Mouse (Mus musculus): Measurements from ENCODE around the gene Tmem131l. TPM values are rescaled to one million over a fixed set of nuclear protein-coding genes. Genes with fewer than 3 reads are reported as not detected.

Gene Tmem131l
- polyA plus RNA-seq, 1 experiment: 57.5 TPM

DNA sequence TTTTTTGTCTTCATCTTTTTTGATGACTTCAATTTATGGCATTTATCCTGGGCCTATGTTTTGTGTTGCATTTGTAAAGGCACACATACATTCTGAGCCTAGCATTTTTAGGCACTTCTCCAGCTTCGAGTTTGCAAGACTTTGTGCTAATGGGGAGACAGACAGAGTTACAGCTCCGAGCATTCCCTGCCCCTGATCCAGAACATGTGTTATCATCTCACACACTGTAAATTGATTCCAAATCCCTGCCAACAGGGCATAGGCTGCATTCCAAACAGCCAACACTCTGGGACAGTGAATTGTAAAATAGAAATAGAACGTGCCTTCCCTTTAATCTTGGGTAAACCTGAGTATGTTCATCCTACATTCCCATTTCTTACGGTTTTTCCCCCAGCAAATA, 19.7 kb upstream of the Tmem131l start:
- Histone ChIP-seq H3K4me3 (ENCODE audit: insufficient read depth, low read length) (no peak overlapping the region), H3K27ac (ENCODE audit: insufficient read depth, low read depth, low read length) (no peak overlapping the region), H3K4me1 (ENCODE audit: control insufficient read depth, insufficient read depth, low read length) (peaks cover 15% of the 10 kb centered on the region)
- TF ChIP-seq POLR2A (IDR thresholded peaks at IDR 0.05; ENCODE audit: borderline replicate concordance, low read depth, low read length): no peak
- no peak for TF ChIP-seq CTCF (IDR thresholded peaks at IDR 0.05; ENCODE audit: low read depth, low read length)

DNA sequence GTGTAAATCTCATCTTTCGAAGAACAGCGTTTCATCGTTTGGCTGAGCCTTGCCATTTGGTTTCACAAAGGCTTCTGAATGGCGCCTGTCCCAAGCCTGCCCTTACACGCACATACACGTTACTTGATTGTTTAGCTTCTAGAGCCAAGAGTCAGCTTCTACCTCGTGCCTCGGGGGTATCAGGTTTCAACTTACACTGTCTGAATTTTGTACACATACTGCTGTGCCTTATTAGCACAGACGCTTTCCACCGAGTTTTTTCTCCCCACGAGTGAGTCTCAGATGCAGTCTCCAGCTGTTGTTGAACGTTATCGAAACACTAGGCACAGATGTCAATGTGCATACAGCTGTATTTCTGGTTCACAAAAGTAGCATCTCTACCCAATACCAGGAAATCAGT, 19.3 kb upstream of the Tmem131l start:
- Histone ChIP-seq H3K27ac (ENCODE audit: insufficient read depth, low read depth, low read length) (no peak overlapping the region), H3K4me1 (ENCODE audit: control insufficient read depth, insufficient read depth, low read length) (peaks cover 13% of the 10 kb centered on the region), H3K4me3 (ENCODE audit: insufficient read depth, low read length) (no peak overlapping the region)
- TF ChIP-seq POLR2A (IDR thresholded peaks at IDR 0.05; ENCODE audit: borderline replicate concordance, low read depth, low read length): no peak
- TF ChIP-seq CTCF (IDR thresholded peaks at IDR 0.05; ENCODE audit: low read depth, low read length): no peak

DNA sequence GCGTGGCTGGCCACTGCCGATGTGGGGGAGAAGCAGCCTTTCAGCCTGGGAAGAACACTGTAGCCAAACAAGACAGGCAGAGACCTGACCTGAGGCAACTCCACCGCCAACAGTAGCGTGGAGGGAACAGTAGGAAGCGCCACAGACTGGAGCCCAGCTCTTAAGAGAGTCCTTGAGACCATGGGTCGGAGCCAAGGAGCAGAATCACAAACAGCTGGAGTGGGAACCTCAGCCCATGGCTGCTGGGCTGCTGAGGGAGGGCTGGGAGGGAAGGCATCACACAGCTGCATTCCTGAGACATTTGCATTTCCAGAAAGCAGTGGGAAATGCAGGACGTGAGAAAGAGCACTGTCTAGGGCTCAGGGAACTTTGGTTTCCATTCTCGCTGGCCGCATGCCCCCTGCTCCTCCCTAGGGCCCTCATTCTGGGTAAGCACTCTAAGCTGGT, 8.8 kb upstream of the Tmem131l start:
- no peak overlapping the region for H3K27ac ChIP-seq (ENCODE audit: insufficient read depth, low read depth, low read length)
- peaks cover 5% of the 10 kb centered on the region for H3K4me1 ChIP-seq (ENCODE audit: control insufficient read depth, insufficient read depth, low read length)
- no peak overlapping the region for H3K4me3 ChIP-seq (ENCODE audit: insufficient read depth, low read length)
- TF ChIP-seq CTCF (IDR thresholded peaks at IDR 0.05; ENCODE audit: low read depth, low read length): no peak
- no peak for TF ChIP-seq POLR2A (IDR thresholded peaks at IDR 0.05; ENCODE audit: borderline replicate concordance, low read depth, low read length)

DNA sequence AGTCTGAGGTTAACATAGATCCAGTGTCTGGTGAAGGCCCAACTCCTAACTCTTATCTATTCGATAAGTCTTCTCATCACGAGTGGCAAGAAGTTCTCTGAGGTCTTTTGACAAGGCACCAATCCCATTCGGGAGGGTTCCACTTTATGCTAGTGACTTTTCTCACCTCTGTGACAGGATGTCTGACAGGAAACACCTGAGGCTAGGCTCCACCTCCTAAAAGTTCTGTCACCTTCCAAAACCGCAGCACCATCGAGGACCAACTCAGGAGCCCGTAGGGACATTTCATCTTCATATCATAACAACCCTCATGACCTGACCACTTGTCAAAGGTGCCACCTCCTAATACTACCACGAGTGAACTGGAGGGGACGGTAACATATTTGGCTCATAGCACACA, 6.2 kb upstream of the Tmem131l start:
- Histone ChIP-seq H3K27ac (ENCODE audit: insufficient read depth, low read depth, low read length) (no peak overlapping the region), H3K4me3 (ENCODE audit: insufficient read depth, low read length) (no peak overlapping the region)
- no peak for TF ChIP-seq CTCF (IDR thresholded peaks at IDR 0.05; ENCODE audit: low read depth, low read length)
- no peak for TF ChIP-seq POLR2A (IDR thresholded peaks at IDR 0.05; ENCODE audit: borderline replicate concordance, low read depth, low read length)

DNA sequence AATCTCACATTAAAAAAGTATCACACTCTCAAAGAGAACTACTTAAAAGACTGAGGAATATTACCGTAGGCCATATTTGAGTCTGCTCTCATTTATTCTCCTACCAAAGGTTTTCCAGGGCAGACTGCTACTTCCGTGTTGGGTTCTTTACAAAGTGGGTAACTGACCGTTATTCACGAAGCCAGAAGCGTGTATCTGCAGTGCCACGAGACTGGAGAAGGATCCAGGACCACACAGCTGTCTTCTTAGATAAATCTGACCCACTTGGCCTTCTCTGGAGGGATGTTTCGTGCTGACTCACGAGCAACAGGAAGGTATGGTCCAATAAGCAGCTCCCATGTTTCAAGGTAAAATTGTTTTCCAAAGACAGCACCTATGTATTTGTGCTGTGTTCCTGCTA, 1.8 kb upstream of the Tmem131l start:
- Histone ChIP-seq H3K4me1 (ENCODE audit: control insufficient read depth, insufficient read depth, low read length) (peaks cover 10% of the 10 kb centered on the region), H3K4me3 (ENCODE audit: insufficient read depth, low read length) (no peak overlapping the region), H3K27ac (ENCODE audit: insufficient read depth, low read depth, low read length) (no peak overlapping the region)
- TF ChIP-seq CTCF (IDR thresholded peaks at IDR 0.05; ENCODE audit: low read depth, low read length) (no peak), POLR2A (IDR thresholded peaks at IDR 0.05; ENCODE audit: borderline replicate concordance, low read depth, low read length) (no peak)

More for the DNA sequence above, 6.2 kb upstream of the Tmem131l start:
- peaks cover 5% of the 10 kb centered on the region for H3K4me1 ChIP-seq (ENCODE audit: control insufficient read depth, insufficient read depth, low read length)

DNA sequence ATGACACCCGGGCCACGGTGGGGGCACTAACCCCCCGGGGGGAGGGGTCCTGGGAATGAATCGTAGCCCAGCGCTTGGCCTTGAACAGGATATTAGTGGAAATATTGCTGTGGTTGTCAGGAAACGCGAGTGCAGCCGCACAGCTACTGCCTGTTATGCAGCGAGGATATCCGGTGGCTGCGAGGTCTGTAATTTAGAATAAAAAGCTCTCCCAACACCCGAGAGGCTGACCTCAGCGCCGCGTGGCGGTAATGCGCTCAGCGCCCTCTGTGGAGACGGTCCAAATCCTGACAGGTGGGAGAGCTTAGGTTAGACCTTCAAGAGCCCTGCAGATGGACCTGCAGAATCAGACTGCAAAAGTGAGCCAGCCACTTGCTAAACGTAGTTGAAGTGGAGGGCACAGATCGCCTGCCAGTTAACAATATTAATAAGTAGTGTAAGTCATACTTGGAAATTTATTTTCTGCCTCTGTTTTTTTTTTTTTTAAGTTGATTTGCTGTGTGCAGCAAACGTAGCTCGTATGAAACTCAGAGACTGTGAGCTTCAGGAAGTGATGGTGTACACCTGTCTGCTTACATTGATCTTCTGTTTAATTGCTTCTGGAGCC, 604 bp upstream of the Tmem131l start:
- Histone ChIP-seq H3K27ac (ENCODE audit: insufficient read depth, low read depth, low read length) (peak overlapping the region; percentile 34; the same call in 1 of the 2 replicates), H3K4me3 (ENCODE audit: insufficient read depth, low read length) (peak overlapping the region; percentile 58), H3K4me1 (ENCODE audit: control insufficient read depth, insufficient read depth, low read length) (peaks cover 15% of the 10 kb centered on the region)
- TF ChIP-seq CTCF (IDR thresholded peaks at IDR 0.05; ENCODE audit: low read depth, low read length) (no peak; the same call in 1 of the 2 replicates), POLR2A (IDR thresholded peaks at IDR 0.05; ENCODE audit: borderline replicate concordance, low read depth, low read length) (no peak)

DNA sequence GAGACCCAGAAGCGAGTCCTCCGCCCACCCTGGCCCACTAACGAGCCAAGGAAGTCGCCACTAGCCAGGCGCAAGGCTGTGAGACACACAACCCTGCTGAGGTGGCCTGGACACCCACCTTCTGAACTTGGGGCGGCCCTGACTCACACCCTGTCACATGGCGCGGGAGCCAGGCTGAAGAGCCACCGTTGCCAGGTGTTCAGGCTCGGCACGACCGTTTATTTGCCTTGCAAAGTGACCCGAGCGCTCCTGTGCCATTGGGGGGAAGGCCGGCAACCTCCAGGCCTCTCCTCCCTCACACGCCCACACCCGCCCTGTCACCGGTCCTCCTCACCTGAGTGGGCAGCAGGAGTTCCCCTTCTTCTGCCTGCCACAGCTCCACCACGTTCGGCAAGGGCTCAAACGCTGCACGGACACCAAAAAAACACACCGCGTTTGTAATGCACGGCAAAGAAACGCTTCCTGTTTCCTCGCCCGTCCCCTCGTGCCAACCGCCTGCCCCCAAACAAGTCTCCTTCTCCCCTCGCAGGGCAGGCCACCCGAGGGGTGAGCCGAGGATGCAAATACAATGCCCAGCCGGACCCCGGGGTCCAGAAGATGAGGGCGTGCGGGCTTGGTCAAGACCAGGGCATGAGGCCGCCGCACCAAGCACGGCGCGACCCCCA, 862 bp downstream of the Tmem131l start:
- TF ChIP-seq POLR2A (IDR thresholded peaks at IDR 0.05; ENCODE audit: borderline replicate concordance, low read depth, low read length) (no peak), CTCF (IDR thresholded peaks at IDR 0.05; ENCODE audit: low read depth, low read length) (no peak)
- Histone ChIP-seq H3K27ac (ENCODE audit: insufficient read depth, low read depth, low read length) (peak overlapping the region; percentile 81), H3K4me1 (ENCODE audit: control insufficient read depth, insufficient read depth, low read length) (peaks cover 15% of the 10 kb centered on the region), H3K4me3 (ENCODE audit: insufficient read depth, low read length) (peak overlapping the region; percentile 81)

DNA sequence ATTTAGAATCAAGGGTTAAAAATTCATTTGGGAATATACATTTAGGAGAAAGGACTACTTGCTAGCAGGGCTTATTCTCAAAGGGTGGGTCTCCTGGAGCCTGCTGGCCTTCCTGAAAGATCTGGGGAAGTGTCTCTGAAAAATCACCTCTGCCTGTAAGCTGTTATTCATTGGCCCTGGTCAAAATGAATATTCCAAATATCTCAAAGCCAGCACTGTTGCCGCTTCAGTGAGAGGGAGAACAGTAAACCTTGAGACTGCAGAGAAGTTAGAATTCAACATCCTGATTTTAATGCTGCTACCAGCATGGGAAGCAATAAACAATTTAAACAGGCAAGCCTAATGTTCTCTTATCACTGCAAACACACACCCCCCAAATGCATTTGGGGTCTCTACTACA, 1.8 kb downstream of the Tmem131l start:
- H3K27ac ChIP-seq (ENCODE audit: insufficient read depth, low read depth, low read length): no peak overlapping the region
- TF ChIP-seq POLR2A (IDR thresholded peaks at IDR 0.05; ENCODE audit: borderline replicate concordance, low read depth, low read length) (no peak), CTCF (IDR thresholded peaks at IDR 0.05; ENCODE audit: low read depth, low read length) (no peak)
- H3K4me3 ChIP-seq (ENCODE audit: insufficient read depth, low read length): no peak overlapping the region
- H3K4me1 ChIP-seq (ENCODE audit: control insufficient read depth, insufficient read depth, low read length): peaks cover 15% of the 10 kb centered on the region

DNA sequence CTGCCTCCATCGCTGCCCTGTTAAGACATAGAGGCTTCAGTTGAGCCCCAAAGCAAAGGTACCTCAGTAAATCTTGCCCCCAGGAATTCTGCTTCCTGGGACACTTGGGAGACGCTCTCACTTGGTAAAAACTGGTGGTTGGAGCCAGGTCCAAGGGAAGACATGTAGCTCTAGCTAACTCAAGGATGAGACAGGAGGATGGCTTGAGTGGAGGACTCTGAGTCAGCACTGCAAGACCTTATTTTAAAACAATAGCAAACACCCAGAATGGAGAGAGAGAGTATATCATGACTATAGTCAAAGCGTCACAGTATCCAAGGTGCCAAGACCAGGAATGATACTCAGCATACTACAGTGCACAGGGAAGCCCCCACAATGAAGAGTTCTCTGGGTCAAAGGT, 2.4 kb downstream of the Tmem131l start:
- TF ChIP-seq CTCF (IDR thresholded peaks at IDR 0.05; ENCODE audit: low read depth, low read length): no peak
- Histone ChIP-seq H3K4me1 (ENCODE audit: control insufficient read depth, insufficient read depth, low read length) (peaks cover 15% of the 10 kb centered on the region), H3K4me3 (ENCODE audit: insufficient read depth, low read length) (no peak overlapping the region), H3K27ac (ENCODE audit: insufficient read depth, low read depth, low read length) (no peak overlapping the region)

DNA sequence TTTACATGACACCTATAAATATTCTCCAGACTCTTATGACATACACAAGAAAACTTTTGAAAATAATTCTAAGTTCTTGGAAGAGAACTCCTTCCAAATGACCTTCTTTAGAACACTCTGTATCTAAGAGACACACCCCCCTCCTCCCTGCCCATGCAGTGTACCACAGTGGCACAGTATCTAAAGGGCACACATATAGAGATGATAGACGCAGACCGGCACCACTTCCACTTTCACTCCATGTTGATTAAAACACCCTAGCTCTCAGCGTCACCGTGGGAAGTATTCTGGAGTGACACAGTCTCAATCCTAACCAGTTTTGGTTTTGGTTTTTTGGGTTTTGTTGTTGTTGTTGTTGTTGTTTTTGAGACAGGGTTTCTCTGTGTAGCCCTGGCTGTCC, 3.1 kb downstream of the Tmem131l start:
- Histone ChIP-seq H3K27ac (ENCODE audit: insufficient read depth, low read depth, low read length) (no peak overlapping the region), H3K4me3 (ENCODE audit: insufficient read depth, low read length) (no peak overlapping the region), H3K4me1 (ENCODE audit: control insufficient read depth, insufficient read depth, low read length) (peaks cover 15% of the 10 kb centered on the region)
- TF ChIP-seq POLR2A (IDR thresholded peaks at IDR 0.05; ENCODE audit: borderline replicate concordance, low read depth, low read length): no peak
- TF ChIP-seq CTCF (IDR thresholded peaks at IDR 0.05; ENCODE audit: low read depth, low read length): no peak
